Mouse (Mus musculus) heart, adult 9 months (tissue): Measurements from ENCODE around the gene Zfp61.
"Not testable (repeated sequence)": the region's sequence is repeated elsewhere in the genome, so short reads cannot be mapped to it uniquely, and the experiment has no call there.

Experiments used
- DNase-seq, 2 experiments: peaks; one replicate each; pipeline ENCODE4 v3.0.0; 2022; ENCODE audit warnings: low spot score in 2 of 2

Zfp61 gene

GRCm38 (mm10) chr7:24297361-24298095, 3.5 kb downstream of the Zfp61 start:
- DNase-seq, result no peak

DNA sequence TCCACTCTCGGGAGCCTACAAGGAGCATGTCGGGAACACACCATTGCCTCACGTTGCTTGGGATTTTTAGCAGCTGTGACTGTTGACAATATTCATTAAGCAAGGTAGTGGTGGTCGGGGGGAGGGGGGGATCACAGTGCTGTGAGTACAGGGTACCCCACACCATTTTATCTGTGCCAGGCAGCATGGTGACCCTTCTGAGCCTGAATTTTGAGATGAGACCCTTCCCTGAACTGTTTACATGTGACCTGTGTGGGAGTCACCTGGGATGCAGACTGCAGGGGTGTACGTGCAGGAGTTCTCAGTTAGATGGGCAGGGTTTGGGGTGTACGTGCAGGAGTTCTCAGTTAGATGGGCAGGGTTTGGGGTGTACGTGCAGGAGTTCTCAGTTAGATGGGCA, 4.6 kb downstream of the Zfp61 start:
- no peak for DNase-seq

- DNase-seq, result no peak
These were observed 5.7 kb downstream of the Zfp61 start for GRCm38 (mm10) chr7:24295376-24295775.

DNA sequence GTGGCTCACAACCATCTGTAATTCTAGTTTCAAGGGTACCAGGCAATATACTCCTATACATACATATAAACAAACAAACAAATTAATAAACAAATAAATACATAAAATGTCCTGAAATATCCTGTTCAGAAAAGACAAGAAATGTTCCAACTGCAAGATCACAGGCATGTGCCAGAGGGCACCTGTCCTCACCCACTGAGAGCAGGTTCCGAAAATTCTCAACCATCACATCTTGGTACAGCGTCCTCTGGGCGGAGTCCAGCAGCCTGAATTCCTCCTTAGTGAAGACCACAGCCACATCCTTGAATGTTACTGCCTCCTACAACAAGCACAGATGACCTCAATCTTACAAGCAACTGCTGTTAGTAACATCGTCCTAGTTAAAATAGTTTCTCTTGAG, 6.3 kb downstream of the Zfp61 start:
- DNase-seq, result no peak

- no peak for DNase-seq
These were observed 7.8 kb downstream of the Zfp61 start for GRCm38 (mm10) chr7:24293061-24293851.

GRCm38 (mm10) chr7:24291387-24292090, 9.5 kb downstream of the Zfp61 start:
- DNase-seq, result no peak

DNA sequence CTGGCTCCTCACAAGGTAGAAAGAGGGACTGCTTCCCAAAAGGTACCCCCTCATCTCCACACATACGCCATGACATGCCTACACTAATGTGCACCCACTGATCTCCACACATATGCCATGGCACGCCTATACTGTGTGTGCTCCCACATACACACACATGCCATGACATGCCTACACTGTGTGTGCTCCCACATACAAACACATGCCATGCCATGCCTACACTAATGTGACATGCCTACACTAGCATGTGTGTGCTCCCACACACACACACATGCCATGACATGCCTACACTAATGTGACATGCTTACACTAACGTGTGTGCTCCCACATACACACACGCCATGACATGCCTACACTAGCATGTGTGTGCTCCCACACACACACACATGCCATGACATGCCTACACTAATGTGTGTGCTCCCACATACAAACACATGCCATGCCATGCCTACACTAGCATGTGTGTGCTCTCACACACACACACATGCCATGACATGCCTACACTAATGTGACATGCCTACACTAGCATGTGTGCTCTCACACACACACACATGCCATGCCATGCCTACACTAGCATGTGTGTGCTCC, 10.8 kb downstream of the Zfp61 start:
- DNase-seq, result no peak

DNA sequence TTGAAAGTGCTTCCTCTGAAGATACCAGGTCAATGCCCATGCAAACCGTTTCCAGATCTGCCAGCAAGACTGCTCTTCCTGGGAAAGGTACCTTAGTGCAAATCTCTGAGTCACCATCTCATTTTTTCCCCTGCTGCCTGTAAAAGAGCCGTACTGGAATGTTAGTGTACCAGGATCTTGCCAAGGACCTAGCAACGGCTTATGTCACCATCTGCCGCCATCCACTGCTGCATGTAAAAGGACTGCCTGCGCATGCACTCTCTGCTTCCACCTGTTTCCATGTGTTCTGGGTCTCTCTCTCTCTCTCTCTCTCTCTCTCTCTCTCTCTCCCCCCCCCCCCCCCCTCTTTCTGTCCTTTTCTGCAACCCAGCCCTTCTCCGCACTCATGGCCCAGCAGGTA, 12.5 kb downstream of the Zfp61 start:
- no peak for DNase-seq

DNA sequence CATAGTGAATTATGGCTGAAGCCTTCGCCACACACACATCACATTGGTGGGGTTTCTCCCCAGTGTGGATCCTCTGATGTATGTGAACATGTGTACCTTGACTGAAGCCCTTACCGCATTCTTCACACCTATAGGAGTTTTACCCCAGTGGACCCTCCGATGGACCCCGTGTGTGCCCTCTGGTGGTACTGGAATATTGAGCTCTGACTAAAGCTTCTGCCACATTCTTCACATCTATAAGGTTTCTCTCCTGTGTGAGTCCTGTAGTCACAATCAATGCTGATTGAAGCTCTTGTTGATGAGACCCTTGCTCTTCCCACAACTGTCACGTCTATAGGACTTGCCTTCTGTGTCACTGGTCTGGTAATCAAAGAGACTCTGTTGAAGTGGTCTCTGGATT, 13.4 kb downstream of the Zfp61 start:
- no peak for DNase-seq

GRCm38 (mm10) chr7:24286916-24287315, 14.1 kb downstream of the Zfp61 start:
- no peak for DNase-seq

- DNase-seq, result no peak
These were observed 14.9 kb downstream of the Zfp61 start for GRCm38 (mm10) chr7:24286090-24286489.

GRCm38 (mm10) chr7:24280858-24281145, 20.2 kb downstream of the Zfp61 start:
- no peak for DNase-seq

GRCm38 (mm10) chr7:24280031-24280857, 20.8 kb downstream of the Zfp61 start:
- no peak for DNase-seq

- DNase-seq, result not testable (repeated sequence)
These were observed 22.3 kb downstream of the Zfp61 start for GRCm38 (mm10) chr7:24278771-24279170.

DNA sequence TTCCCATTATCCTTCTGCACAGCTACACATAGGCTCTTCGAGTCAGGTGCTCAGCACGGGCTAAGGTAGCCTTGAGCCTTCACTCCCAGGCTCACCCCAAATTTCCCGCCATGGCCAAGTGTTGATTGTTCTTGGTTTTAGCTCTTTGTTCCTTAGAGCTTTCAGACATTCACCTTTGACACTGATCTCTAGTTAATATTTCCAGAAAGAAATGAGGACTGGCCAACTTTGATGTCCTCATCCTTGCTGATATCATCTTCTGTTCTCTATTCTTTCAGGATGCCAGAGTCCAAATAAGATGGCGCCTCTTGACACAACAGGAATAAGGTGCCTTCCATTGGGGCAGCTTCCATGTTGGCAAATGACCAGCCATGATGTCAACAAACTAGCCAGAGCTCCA, 26.6 kb downstream of the Zfp61 start:
- DNase-seq, result no peak

DNA sequence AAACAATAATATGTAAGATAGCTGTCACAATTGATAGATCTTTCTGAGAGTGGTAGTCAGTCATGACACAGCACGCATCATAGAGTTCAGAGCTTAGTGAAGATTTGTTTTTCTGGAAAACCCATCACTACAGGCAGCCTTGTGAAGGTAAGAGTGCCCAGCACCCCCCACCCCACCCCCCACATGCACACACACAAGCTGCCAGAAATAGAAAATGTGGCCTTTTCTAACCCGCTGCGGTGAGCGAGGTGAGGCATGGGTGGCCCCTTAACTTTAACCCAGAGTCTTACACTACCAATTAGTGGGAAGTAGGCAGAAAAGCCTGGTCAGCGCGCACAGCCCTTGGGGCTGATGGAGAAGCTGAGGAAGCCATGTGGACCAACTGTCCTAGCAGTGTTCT, 29.8 kb downstream of the Zfp61 start:
- no peak for DNase-seq

- peak; percentile 76 to 77 for DNase-seq
These were observed 30.8 kb downstream of the Zfp61 start, which contains the start of gene Zfp93 for GRCm38 (mm10) chr7:24270288-24270672. Gene Zfp93, plus strand, starts transcription at chr7:24270420.

- DNase-seq, result no peak
These were observed 31.3 kb downstream of the Zfp61 start for GRCm38 (mm10) chr7:24269667-24270287.

- DNase-seq, result no peak
These were observed 31.8 kb downstream of the Zfp61 start for GRCm38 (mm10) chr7:24269256-24269655.

DNA sequence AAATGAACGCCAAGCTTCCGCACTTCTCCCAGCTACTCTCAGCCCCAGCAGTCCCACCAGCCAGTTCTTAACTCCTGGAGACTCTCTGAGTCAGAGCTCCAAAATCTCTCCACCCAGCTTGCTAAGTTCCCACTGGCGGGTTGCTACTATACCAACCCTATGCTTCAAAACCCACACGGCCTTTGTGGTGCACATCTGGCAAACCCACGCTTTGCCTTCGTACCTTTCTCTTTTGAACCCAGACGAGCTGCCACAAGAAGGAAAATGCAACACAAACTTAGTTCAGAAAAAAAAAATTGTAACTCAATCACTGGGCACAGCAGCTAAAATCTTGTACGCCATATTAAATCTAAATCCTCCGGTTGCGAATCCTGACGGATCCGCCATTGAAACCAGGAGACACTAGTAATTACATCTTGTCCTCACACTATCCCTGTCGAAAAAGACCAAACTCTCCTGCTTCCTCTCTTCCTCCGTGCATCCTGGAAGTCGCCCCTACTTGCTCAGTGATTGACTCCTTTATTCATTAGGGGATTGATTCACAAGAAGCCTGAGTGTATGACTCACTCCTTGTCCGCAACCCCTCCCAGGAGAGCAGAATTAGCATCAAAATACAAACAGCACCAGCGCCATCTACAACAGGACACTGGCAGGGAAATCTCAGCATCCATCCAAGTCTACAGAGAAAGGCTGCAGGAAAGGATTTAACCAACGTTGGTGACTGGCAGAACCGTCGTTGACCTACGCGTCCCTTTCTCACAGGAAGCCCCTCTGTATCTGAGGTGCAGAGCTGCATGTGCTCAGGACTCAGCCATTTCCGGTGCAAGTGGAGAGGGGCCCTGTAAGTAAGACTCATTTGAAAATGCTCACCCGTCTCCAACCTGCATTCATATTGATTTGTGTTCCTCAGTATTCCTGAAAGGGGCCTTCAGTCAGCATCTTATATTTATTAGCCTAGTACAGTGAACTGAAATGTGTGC, 32.6 kb downstream of the Zfp61 start:
- DNase-seq, result no peak
